Mouse (Mus musculus) spleen, postnatal 4 days (tissue): ENCODE results near the gene Mill1.
A peak's percentile ranks its signal among the peaks of the same experiment; 100 is the strongest.
"Not testable (repeated sequence)": the region's sequence is repeated elsewhere in the genome, so short reads cannot be mapped to it uniquely, and the experiment has no call there.

ENCODE experiments used
- DNase-seq, 2 experiments: peaks; one replicate each; pipeline ENCODE4 v3.0.0; 2022; ENCODE audit warnings: low spot score in 2 of 2

Mill1 gene

GRCm38 (mm10) chr7:18245047-18245446, at the start of gene Mill1:
Gene Mill1 (plus strand): TSS chr7:18245347.
- DNase-seq, result no peak

GRCm38 (mm10) chr7:18210938-18211337, 34.2 kb upstream of the Mill1 start:
- no peak for DNase-seq

DNA sequence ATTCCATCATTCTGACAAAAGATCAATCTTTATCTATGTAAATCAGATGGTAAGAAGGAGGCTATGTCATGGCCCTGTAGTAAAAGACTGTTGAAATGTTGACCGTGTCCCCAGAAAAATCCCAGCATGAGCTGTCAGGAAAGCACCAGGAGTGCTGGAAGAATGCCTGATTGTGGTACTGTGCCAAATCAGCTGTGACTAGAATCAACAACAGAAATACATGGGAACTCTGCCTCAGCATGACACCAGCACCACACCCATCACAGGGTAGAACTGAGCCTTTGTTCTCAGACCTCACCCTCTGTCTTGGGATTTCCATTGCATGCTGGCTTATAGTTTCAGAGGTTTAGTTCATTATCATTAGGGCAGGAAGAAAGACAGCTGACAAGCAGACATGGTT, 30.4 kb upstream of the Mill1 start:
- DNase-seq, result no peak

- DNase-seq, result no peak
Observed at GRCm38 (mm10) chr7:18238561-18238960, 6.6 kb upstream of the Mill1 start.

GRCm38 (mm10) chr7:18241217-18241616, 3.9 kb upstream of the Mill1 start:
- DNase-seq, result no peak

DNA sequence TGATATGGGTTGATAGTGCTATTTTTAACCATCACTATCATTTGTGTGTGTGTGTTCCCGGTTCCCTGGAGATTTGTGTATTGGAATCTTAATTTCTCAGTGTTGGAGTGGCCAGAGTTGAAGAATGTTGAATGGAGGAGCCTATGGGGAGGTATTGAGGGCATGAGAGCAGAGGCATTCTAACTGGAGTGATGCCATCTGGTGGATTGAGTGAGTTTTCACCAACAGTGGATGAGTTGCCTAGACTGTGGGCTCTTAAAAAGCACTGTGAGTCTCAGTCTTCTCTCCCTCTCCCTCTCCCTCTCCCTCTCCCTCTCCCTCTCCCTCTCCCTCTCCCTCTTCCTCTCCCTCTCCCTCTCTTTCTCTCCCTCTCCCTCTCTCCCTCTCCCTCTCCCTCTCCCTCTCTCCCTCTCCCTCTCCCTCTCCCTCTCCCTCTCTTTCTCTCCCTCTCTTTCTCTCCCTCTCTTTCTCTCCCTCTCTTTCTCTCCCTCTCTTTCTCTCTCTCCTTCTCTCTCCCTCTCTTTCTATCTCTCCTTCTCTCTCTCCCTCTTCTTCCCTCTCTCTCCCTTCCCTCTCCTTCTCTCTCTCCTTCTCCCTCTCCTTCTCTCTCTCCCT, 1.1 kb upstream of the Mill1 start:
- DNase-seq, result not testable (repeated sequence)

- DNase-seq, result no peak
Observed at GRCm38 (mm10) chr7:18260219-18260618, 15.1 kb downstream of the Mill1 start.

DNA sequence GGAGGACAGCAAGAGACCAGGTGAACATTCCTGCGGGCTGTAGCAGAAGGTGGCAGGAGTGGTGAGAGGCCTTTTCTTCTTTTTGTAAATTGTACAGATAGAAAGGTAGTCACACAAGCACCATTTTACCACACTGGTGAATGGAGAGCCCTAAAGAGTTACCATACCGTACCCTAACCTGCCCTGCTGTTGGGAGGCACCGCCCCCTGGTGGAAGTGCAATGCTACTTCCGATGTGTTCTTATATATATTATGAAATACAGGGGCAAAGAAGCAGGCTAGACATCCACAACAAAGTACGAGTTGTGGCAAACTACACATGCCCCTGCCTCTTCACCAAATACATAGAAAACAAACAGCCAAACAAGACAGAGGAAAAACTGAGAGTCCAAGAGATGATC, 19.9 kb downstream of the Mill1 start:
- peak in 1 of 2 experiments; percentile 46 for DNase-seq
